Mouse (Mus musculus): ENCODE data around the gene Exo1.

Gene Exo1

GRCm38 (mm10) chr1:175880453-175881296, at the start of gene Exo1:
Gene Exo1 (plus strand): TSS chr1:175880581.
- DNase-seq (ENCODE audit: low spot score): peak; percentile 91

GRCm38 (mm10) chr1:175855515-175855914, 24.9 kb upstream of the Exo1 start:
- DNase-seq (ENCODE audit: low spot score): no peak

GRCm38 (mm10) chr1:175867050-175867449, 13.3 kb upstream of the Exo1 start:
- peak; percentile 8 for DNase-seq (ENCODE audit: low spot score)

GRCm38 (mm10) chr1:175867558-175867957, 12.8 kb upstream of the Exo1 start:
- DNase-seq (ENCODE audit: low spot score): peak; percentile 58

GRCm38 (mm10) chr1:175870716-175871115, 9.7 kb upstream of the Exo1 start:
- DNase-seq (ENCODE audit: low spot score): no peak

GRCm38 (mm10) chr1:175872028-175872816, 8.2 kb upstream of the Exo1 start:
- peak; percentile 5 for DNase-seq (ENCODE audit: low spot score)

GRCm38 (mm10) chr1:175883398-175883797, 3.0 kb downstream of the Exo1 start:
- DNase-seq (ENCODE audit: low spot score): no peak

GRCm38 (mm10) chr1:175893263-175893662, 12.9 kb downstream of the Exo1 start:
- DNase-seq (ENCODE audit: low spot score): no peak

GRCm38 (mm10) chr1:175893726-175894125, 13.3 kb downstream of the Exo1 start:
- DNase-seq (ENCODE audit: low spot score): no peak

- DNase-seq (ENCODE audit: low spot score): no peak
These were observed 30.8 kb downstream of the Exo1 start for GRCm38 (mm10) chr1:175911207-175911606.

- DNase-seq (ENCODE audit: low spot score): no peak
These were observed 31.7 kb downstream of the Exo1 start for GRCm38 (mm10) chr1:175912038-175912437.

- DNase-seq (ENCODE audit: low spot score): no peak
These were observed 33.4 kb downstream of the Exo1 start for GRCm38 (mm10) chr1:175913728-175914303.

- no peak for DNase-seq (ENCODE audit: low spot score)
These were observed 39.6 kb downstream of the Exo1 start, which contains the start of gene Gm38100 for GRCm38 (mm10) chr1:175920029-175920428. Gene Gm38100 (plus strand): TSS chr1:175920329.

- no peak for DNase-seq (ENCODE audit: low spot score)
These were observed 40.7 kb downstream of the Exo1 start for GRCm38 (mm10) chr1:175921091-175921490.

GRCm38 (mm10) chr1:175923848-175924787, 43.7 kb downstream of the Exo1 start:
- DNase-seq (ENCODE audit: low spot score): peak; percentile 78

- no peak for DNase-seq (ENCODE audit: low spot score)
These were observed 51.0 kb downstream of the Exo1 start for GRCm38 (mm10) chr1:175931391-175931790.

GRCm38 (mm10) chr1:175936282-175936737, 55.9 kb downstream of the Exo1 start:
- peak; percentile 96 for DNase-seq (ENCODE audit: low spot score)

GRCm38 (mm10) chr1:175938731-175939130, 58.4 kb downstream of the Exo1 start:
- no peak for DNase-seq (ENCODE audit: low spot score)

GRCm38 (mm10) chr1:175943168-175943567, 62.8 kb downstream of the Exo1 start:
- DNase-seq (ENCODE audit: low spot score): no peak

GRCm38 (mm10) chr1:175946718-175947315, 66.4 kb downstream of the Exo1 start:
- no peak for DNase-seq (ENCODE audit: low spot score)

GRCm38 (mm10) chr1:175950421-175950820, 70.0 kb downstream of the Exo1 start:
- no peak for DNase-seq (ENCODE audit: low spot score)
